Mouse (Mus musculus): ENCODE data around the gene Cbr3. TPM values are rescaled to one million over a fixed set of nuclear protein-coding genes. Genes with fewer than 3 reads are reported as not detected.
A peak's percentile ranks its signal among the peaks of the same experiment; 100 is the strongest.

Gene Cbr3
- polyA plus RNA-seq, 1 experiment from 2014 or later, result 15.9 TPM

DNA sequence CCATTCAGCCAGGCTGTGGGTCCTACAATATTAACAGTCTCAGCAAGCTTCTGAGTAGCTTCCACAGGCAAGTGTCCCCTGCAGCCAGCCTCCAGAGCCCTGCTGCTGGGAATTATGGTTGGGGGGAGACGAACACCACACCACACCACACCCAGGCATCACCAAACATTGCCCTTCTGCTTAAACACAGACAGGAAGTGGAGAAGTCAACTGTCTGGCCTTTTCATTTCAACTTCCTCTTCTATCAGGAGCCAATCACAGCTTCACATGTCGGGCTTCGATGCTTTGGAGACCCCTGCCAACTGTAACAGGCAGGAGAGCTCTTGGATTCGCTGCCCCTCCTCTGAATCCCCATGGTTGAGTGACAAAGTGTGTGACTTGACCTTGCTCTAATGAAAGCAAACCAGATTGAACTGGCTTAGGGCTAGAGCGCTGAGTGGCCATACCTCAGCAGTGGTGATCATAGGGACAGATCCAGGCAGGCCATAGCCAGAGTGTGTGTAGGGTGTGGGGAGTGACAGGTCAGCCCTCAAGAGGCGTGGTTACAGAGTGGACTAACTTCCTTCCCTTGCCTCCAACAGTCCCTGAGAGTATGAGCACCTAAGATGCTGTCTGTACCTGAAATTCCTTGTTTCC lies 8.3 kb downstream of the Cbr3 start:
- no peak for DNase-seq (ENCODE audit: low spot score)
- Histone ChIP-seq H3K27ac (replicated peaks; ENCODE audit: low read depth, low read length) (no peak overlapping the region), H3K4me1 (ENCODE audit: control insufficient read depth, insufficient read depth, low read length) (peaks cover 8% of the 10 kb centered on the region), H3K9ac (ENCODE audit: low read depth, low read length) (no peak overlapping the region), H3K36me3 (ENCODE audit: control insufficient read depth, insufficient read depth, low read length) (no peaks in the 10 kb centered on the region), H3K9me3 (ENCODE audit: control insufficient read depth, low read length) (no peaks in the 10 kb centered on the region), H3K4me2 (ENCODE audit: low read depth, low read length) (no peak overlapping the region), H3K4me3 (ENCODE audit: low read depth, low read length) (no peak overlapping the region), H3K27me3 (replicated peaks; ENCODE audit: control insufficient read depth, insufficient read depth, low read length) (peaks cover 5% of the 10 kb centered on the region; the same call in 1 of the 2 replicates)
- 64% methylated on average over 6 of the region's 6 CpGs for WGBS
- no peak for ATAC-seq (ENCODE audit: low read depth)

DNA sequence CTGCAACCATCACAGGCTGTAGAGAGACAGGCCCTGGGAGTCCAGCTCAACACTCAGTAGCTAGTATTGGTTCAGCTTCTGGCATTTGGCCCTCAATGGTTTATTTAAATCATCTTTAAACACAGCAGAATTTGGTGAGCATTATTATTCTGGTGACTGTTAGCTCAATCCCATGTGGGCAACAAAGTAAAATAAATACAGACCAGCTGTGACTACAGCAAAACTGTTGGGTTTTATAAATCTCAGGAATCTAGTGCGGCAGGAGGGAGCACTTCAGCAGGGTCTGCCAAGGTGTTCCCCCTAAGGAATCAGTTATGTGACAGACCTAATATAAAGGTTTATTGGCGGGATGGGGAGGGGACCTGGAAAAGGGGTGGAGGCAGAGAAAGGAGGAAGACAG lies 9.7 kb downstream of the Cbr3 start:
- peaks cover 5% of the 10 kb centered on the region; the same call in 1 of the 2 replicates for H3K27me3 ChIP-seq (replicated peaks; ENCODE audit: control insufficient read depth, insufficient read depth, low read length)
- ATAC-seq (ENCODE audit: low read depth) (no peak), DNase-seq (ENCODE audit: low spot score) (peak; percentile 17)
- no peak overlapping the region for H3K27ac ChIP-seq (replicated peaks; ENCODE audit: low read depth, low read length)
- 32% methylated on average over 2 of the region's 2 CpGs for WGBS
- no peak overlapping the region for H3K9ac ChIP-seq (ENCODE audit: low read depth, low read length)
- no peak overlapping the region for H3K4me3 ChIP-seq (ENCODE audit: low read depth, low read length)
- no peaks in the 10 kb centered on the region for H3K9me3 ChIP-seq (ENCODE audit: control insufficient read depth, low read length)
- H3K36me3 ChIP-seq (ENCODE audit: control insufficient read depth, insufficient read depth, low read length), result no peaks in the 10 kb centered on the region
- H3K4me1 ChIP-seq (ENCODE audit: control insufficient read depth, insufficient read depth, low read length), result peaks cover 8% of the 10 kb centered on the region
- no peak overlapping the region for H3K4me2 ChIP-seq (ENCODE audit: low read depth, low read length)

GRCm38 (mm10) chr16:93707116-93707515 lies 24.1 kb downstream of the Cbr3 start:
- Histone ChIP-seq H3K4me3 (ENCODE audit: low read depth, low read length) (no peak overlapping the region), H3K27me3 (replicated peaks; ENCODE audit: control insufficient read depth, insufficient read depth, low read length) (peaks cover 9% of the 10 kb centered on the region), H3K9me3 (ENCODE audit: control insufficient read depth, low read length) (no peaks in the 10 kb centered on the region), H3K36me3 (ENCODE audit: control insufficient read depth, insufficient read depth, low read length) (no peaks in the 10 kb centered on the region), H3K9ac (ENCODE audit: low read depth, low read length) (no peak overlapping the region), H3K27ac (replicated peaks; ENCODE audit: low read depth, low read length) (no peak overlapping the region), H3K4me1 (ENCODE audit: control insufficient read depth, insufficient read depth, low read length) (no peaks in the 10 kb centered on the region), H3K4me2 (ENCODE audit: low read depth, low read length) (no peak overlapping the region)
- no peak for DNase-seq (ENCODE audit: low spot score)
- WGBS, result 84% methylated on average over 7 of the region's 7 CpGs
- ATAC-seq (ENCODE audit: low read depth), result no peak

- DNase-seq (ENCODE audit: low spot score), result no peak
- 81% methylated on average over 1 of the region's 1 CpGs for WGBS
- Histone ChIP-seq H3K4me1 (ENCODE audit: control insufficient read depth, insufficient read depth, low read length) (peaks cover 5% of the 10 kb centered on the region; the same call in 1 of the 2 replicates), H3K9ac (ENCODE audit: low read depth, low read length) (no peak overlapping the region), H3K27me3 (replicated peaks; ENCODE audit: control insufficient read depth, insufficient read depth, low read length) (peaks cover 19% of the 10 kb centered on the region), H3K36me3 (ENCODE audit: control insufficient read depth, insufficient read depth, low read length) (no peaks in the 10 kb centered on the region), H3K4me2 (ENCODE audit: low read depth, low read length) (no peak overlapping the region), H3K9me3 (ENCODE audit: control insufficient read depth, low read length) (no peaks in the 10 kb centered on the region), H3K27ac (replicated peaks; ENCODE audit: low read depth, low read length) (no peak overlapping the region), H3K4me3 (ENCODE audit: low read depth, low read length) (no peak overlapping the region)
- no peak for ATAC-seq (ENCODE audit: low read depth)
Measured at GRCm38 (mm10) chr16:93709217-93709616, 26.2 kb downstream of the Cbr3 start.

GRCm38 (mm10) chr16:93710924-93711323 lies 27.9 kb downstream of the Cbr3 start:
- DNase-seq (ENCODE audit: low spot score), result peak; percentile 89
- Histone ChIP-seq H3K27me3 (replicated peaks; ENCODE audit: control insufficient read depth, insufficient read depth, low read length) (peaks cover 19% of the 10 kb centered on the region), H3K4me1 (ENCODE audit: control insufficient read depth, insufficient read depth, low read length) (peaks cover 5% of the 10 kb centered on the region; the same call in 1 of the 2 replicates), H3K4me3 (ENCODE audit: low read depth, low read length) (peak overlapping the region; percentile 74), H3K4me2 (ENCODE audit: low read depth, low read length) (peak overlapping the region; percentile 93), H3K27ac (replicated peaks; ENCODE audit: low read depth, low read length) (0 out of 2 replicates have a peak overlapping the region, but pooled peaks have one; percentile 28), H3K9me3 (ENCODE audit: control insufficient read depth, low read length) (no peaks in the 10 kb centered on the region), H3K9ac (ENCODE audit: low read depth, low read length) (no peak overlapping the region), H3K36me3 (ENCODE audit: control insufficient read depth, insufficient read depth, low read length) (no peaks in the 10 kb centered on the region)
- 1% methylated on average over 11 of the region's 11 CpGs for whole genome bisulfite sequencing
- peak; percentile 51 for ATAC-seq (ENCODE audit: low read depth)

- Histone ChIP-seq H3K27ac (replicated peaks; ENCODE audit: low read depth, low read length) (0 out of 2 replicates have a peak within 1 kb of the TSS, but pooled peaks have one; percentile 28), H3K27me3 (replicated peaks; ENCODE audit: control insufficient read depth, insufficient read depth, low read length) (peaks cover 17% of the 10 kb centered on the region), H3K36me3 (ENCODE audit: control insufficient read depth, insufficient read depth, low read length) (no peaks in the 10 kb centered on the region), H3K4me1 (ENCODE audit: control insufficient read depth, insufficient read depth, low read length) (peaks cover 5% of the 10 kb centered on the region; the same call in 1 of the 2 replicates), H3K4me2 (ENCODE audit: low read depth, low read length) (peak within 1 kb of the TSS; percentile 93), H3K9ac (ENCODE audit: low read depth, low read length) (peak within 1 kb of the TSS; percentile 80), H3K9me3 (ENCODE audit: control insufficient read depth, low read length) (no peaks in the 10 kb centered on the region), H3K4me3 (ENCODE audit: low read depth, low read length) (peak within 1 kb of the TSS; percentile 74)
- under 1% methylated on average over 39 of the region's 77 CpGs for WGBS
- DNase-seq (ENCODE audit: low spot score) (peak; percentile 96), ATAC-seq (ENCODE audit: low read depth) (peak; percentile 92)
Measured at GRCm38 (mm10) chr16:93711411-93712188, 28.6 kb downstream of the Cbr3 start, which contains the start of gene Dop1b. Gene Dop1b (plus strand): TSS chr16:93711904.

DNA sequence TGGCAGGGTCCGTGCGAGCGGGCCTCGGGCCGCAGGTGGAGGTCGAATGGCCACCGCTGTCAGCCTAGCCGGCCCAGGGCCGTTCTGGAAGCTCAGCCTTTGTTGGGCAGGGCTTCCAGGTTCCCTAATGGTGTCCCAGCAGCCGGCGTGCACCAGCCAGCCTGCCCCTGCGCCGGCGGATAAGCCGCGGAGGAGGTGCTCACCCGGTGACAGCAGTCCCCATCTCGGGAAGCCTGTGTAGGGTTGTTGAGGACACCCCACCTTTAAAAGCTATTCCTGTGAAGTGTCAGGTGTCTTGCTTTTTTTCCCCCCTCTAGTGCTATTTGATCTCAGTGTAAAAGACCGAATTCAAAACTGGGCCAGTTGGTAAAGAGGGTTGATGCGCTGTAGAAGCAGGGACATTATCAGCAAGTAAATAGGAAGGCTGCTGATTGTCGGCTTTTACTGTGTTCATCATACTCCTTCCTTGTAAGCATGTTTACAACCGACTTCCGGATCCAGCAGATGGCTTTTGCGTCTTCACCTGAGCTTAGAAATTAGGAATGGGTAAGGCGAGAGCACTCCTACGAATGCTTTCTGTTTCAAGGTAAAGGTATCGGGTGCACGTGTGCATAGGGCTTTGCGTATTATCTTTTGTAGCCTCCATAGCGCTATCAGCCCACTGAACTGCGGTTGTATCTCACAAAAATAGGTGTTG lies 29.3 kb downstream of the Cbr3 start:
- Histone ChIP-seq H3K9ac (ENCODE audit: low read depth, low read length) (peak overlapping the region; percentile 80), H3K27me3 (replicated peaks; ENCODE audit: control insufficient read depth, insufficient read depth, low read length) (0 out of 2 replicates have a peak, but pooled peaks cover 10% of the 10 kb centered on the region), H3K4me1 (ENCODE audit: control insufficient read depth, insufficient read depth, low read length) (peaks cover 5% of the 10 kb centered on the region; the same call in 1 of the 2 replicates), H3K9me3 (ENCODE audit: control insufficient read depth, low read length) (no peaks in the 10 kb centered on the region), H3K36me3 (ENCODE audit: control insufficient read depth, insufficient read depth, low read length) (no peaks in the 10 kb centered on the region), H3K27ac (replicated peaks; ENCODE audit: low read depth, low read length) (no peak overlapping the region), H3K4me3 (ENCODE audit: low read depth, low read length) (peak overlapping the region; percentile 74), H3K4me2 (ENCODE audit: low read depth, low read length) (peak overlapping the region; percentile 93)
- WGBS, result 15% methylated on average over 22 of the region's 31 CpGs
- no peak for DNase-seq (ENCODE audit: low spot score)
- ATAC-seq (ENCODE audit: low read depth), result no peak; the same call in 1 of the 2 replicates

GRCm38 (mm10) chr16:93712966-93713365 lies 30.0 kb downstream of the Cbr3 start:
- no peak for DNase-seq (ENCODE audit: low spot score)
- WGBS, result 67% methylated on average over 7 of the region's 7 CpGs
- Histone ChIP-seq H3K9me3 (ENCODE audit: control insufficient read depth, low read length) (no peaks in the 10 kb centered on the region), H3K4me1 (ENCODE audit: control insufficient read depth, insufficient read depth, low read length) (peaks cover 5% of the 10 kb centered on the region; the same call in 1 of the 2 replicates), H3K27me3 (replicated peaks; ENCODE audit: control insufficient read depth, insufficient read depth, low read length) (0 out of 2 replicates have a peak, but pooled peaks cover 10% of the 10 kb centered on the region), H3K9ac (ENCODE audit: low read depth, low read length) (peak overlapping the region; percentile 80), H3K4me3 (ENCODE audit: low read depth, low read length) (peak overlapping the region; percentile 74), H3K36me3 (ENCODE audit: control insufficient read depth, insufficient read depth, low read length) (no peaks in the 10 kb centered on the region), H3K27ac (replicated peaks; ENCODE audit: low read depth, low read length) (no peak overlapping the region), H3K4me2 (ENCODE audit: low read depth, low read length) (peak overlapping the region; percentile 93)
- no peak for ATAC-seq (ENCODE audit: low read depth)
